Mouse (Mus musculus): Measurements from ENCODE around the gene Btnl9. TPM values are rescaled to one million over a fixed set of nuclear protein-coding genes. Genes with fewer than 3 reads are reported as not detected.
"Not testable (repeated sequence)": the region's sequence is repeated elsewhere in the genome, so short reads cannot be mapped to it uniquely, and the experiment has no call there.

Btnl9 gene
- polyA plus RNA-seq, 1 experiment from 2014 or later: 3.0 TPM

- not testable (repeated sequence) for H3K36me3 ChIP-seq; ATAC-seq (ENCODE audit: extremely low read depth, insufficient number of reproducible peaks, low FRiP score, low TSS enrichment); H3K4me3 ChIP-seq; H3K27me3 ChIP-seq (replicated peaks); H3K9ac ChIP-seq; H3K9me3 ChIP-seq; H3K4me1 ChIP-seq; H3K27ac ChIP-seq (replicated peaks); H3K4me2 ChIP-seq
- WGBS: 67% methylated on average over 4 of the region's 4 CpGs
Measured at GRCm38 (mm10) chr11:49176047-49176779, 10.7 kb downstream of the Btnl9 start.

- no peak overlapping the region for H3K4me2 ChIP-seq
- 81% methylated on average over 8 of the region's 8 CpGs for WGBS
- no peaks in the 10 kb centered on the region for H3K4me1 ChIP-seq
- H3K36me3 ChIP-seq: no peaks in the 10 kb centered on the region
- H3K4me3 ChIP-seq: no peak overlapping the region
- ATAC-seq (ENCODE audit: extremely low read depth, insufficient number of reproducible peaks, low FRiP score, low TSS enrichment): no peak
- no peak overlapping the region for H3K27ac ChIP-seq (replicated peaks)
- peaks cover 4% of the 10 kb centered on the region for H3K27me3 ChIP-seq (replicated peaks)
- no peaks in the 10 kb centered on the region for H3K9me3 ChIP-seq
- H3K9ac ChIP-seq: no peak overlapping the region
Measured at GRCm38 (mm10) chr11:49175345-49175744, 11.6 kb downstream of the Btnl9 start.

GRCm38 (mm10) chr11:49170576-49170975 is 16.4 kb downstream of the Btnl9 start:
- WGBS: 85% methylated on average over 4 of the region's 4 CpGs
- Histone ChIP-seq H3K4me2 (no peak overlapping the region), H3K27ac (replicated peaks) (no peak overlapping the region), H3K9ac (no peak overlapping the region), H3K4me3 (no peak overlapping the region), H3K4me1 (peaks cover 7% of the 10 kb centered on the region; the same call in 1 of the 2 replicates), H3K27me3 (replicated peaks) (peaks cover 31% of the 10 kb centered on the region), H3K9me3 (peaks cover 13% of the 10 kb centered on the region), H3K36me3 (no peaks in the 10 kb centered on the region)
- ATAC-seq (ENCODE audit: extremely low read depth, insufficient number of reproducible peaks, low FRiP score, low TSS enrichment): no peak

- 5% methylated on average over 50 of the region's 50 CpGs for WGBS
- Histone ChIP-seq H3K27me3 (replicated peaks) (peaks cover 31% of the 10 kb centered on the region), H3K9ac (no peak overlapping the region), H3K4me3 (peak overlapping the region; percentile 42), H3K4me2 (peak overlapping the region; percentile 68), H3K36me3 (no peaks in the 10 kb centered on the region), H3K27ac (replicated peaks) (no peak overlapping the region), H3K4me1 (peaks cover 7% of the 10 kb centered on the region; the same call in 1 of the 2 replicates), H3K9me3 (peaks cover 13% of the 10 kb centered on the region)
- ATAC-seq (ENCODE audit: extremely low read depth, insufficient number of reproducible peaks, low FRiP score, low TSS enrichment): no peak
Measured at GRCm38 (mm10) chr11:49168839-49169611, 17.9 kb downstream of the Btnl9 start.

- no peaks in the 10 kb centered on the region for H3K9me3 ChIP-seq
- H3K9ac ChIP-seq: no peak overlapping the region
- H3K4me3 ChIP-seq: no peak overlapping the region
- 81% methylated on average over 2 of the region's 2 CpGs for WGBS
- no peak for ATAC-seq (ENCODE audit: extremely low read depth, insufficient number of reproducible peaks, low FRiP score, low TSS enrichment)
- H3K4me2 ChIP-seq: no peak overlapping the region
- no peaks in the 10 kb centered on the region for H3K27me3 ChIP-seq (replicated peaks)
- H3K4me1 ChIP-seq: no peaks in the 10 kb centered on the region
- no peaks in the 10 kb centered on the region for H3K36me3 ChIP-seq
- no peak overlapping the region for H3K27ac ChIP-seq (replicated peaks)
Measured at GRCm38 (mm10) chr11:49156821-49157814, 29.8 kb downstream of the Btnl9 start.

GRCm38 (mm10) chr11:49154077-49154476 is 32.9 kb downstream of the Btnl9 start, which contains the start of gene Olfr1394:
TSS of gene Olfr1394 (plus strand) at chr11:49154377.
- 70% methylated on average over 1 of the region's 1 CpGs for WGBS
- Histone ChIP-seq H3K4me1 (no peaks in the 10 kb centered on the region), H3K9ac (no peak within 1 kb of the TSS), H3K36me3 (no peaks in the 10 kb centered on the region), H3K9me3 (no peaks in the 10 kb centered on the region), H3K27ac (replicated peaks) (no peak within 1 kb of the TSS), H3K4me3 (no peak within 1 kb of the TSS), H3K4me2 (no peak within 1 kb of the TSS), H3K27me3 (replicated peaks) (no peaks in the 10 kb centered on the region)
- no peak for ATAC-seq (ENCODE audit: extremely low read depth, insufficient number of reproducible peaks, low FRiP score, low TSS enrichment)

- Histone ChIP-seq H3K4me1 (no peaks in the 10 kb centered on the region), H3K27me3 (replicated peaks) (no peaks in the 10 kb centered on the region), H3K4me3 (no peak within 1 kb of the TSS), H3K4me2 (no peak within 1 kb of the TSS), H3K9me3 (no peaks in the 10 kb centered on the region), H3K36me3 (no peaks in the 10 kb centered on the region), H3K9ac (no peak within 1 kb of the TSS), H3K27ac (replicated peaks) (no peak within 1 kb of the TSS)
- 78% methylated on average over 6 of the region's 6 CpGs for WGBS
- ATAC-seq (ENCODE audit: extremely low read depth, insufficient number of reproducible peaks, low FRiP score, low TSS enrichment): no peak
Measured at GRCm38 (mm10) chr11:49141974-49142373, 45.0 kb downstream of the Btnl9 start, which contains the start of gene Olfr1395. TSS of gene Olfr1395 (plus strand) at chr11:49142274.

GRCm38 (mm10) chr11:49124169-49124568 is 62.8 kb downstream of the Btnl9 start:
- Histone ChIP-seq H3K9me3 (no peaks in the 10 kb centered on the region), H3K4me3 (no peak overlapping the region), H3K4me2 (no peak overlapping the region), H3K27me3 (replicated peaks) (no peaks in the 10 kb centered on the region), H3K36me3 (no peaks in the 10 kb centered on the region), H3K9ac (no peak overlapping the region), H3K27ac (replicated peaks) (no peak overlapping the region), H3K4me1 (no peaks in the 10 kb centered on the region)
- ATAC-seq (ENCODE audit: extremely low read depth, insufficient number of reproducible peaks, low FRiP score, low TSS enrichment): no peak
- 71% methylated on average over 2 of the region's 2 CpGs for WGBS

GRCm38 (mm10) chr11:49119635-49120034 is 67.3 kb downstream of the Btnl9 start:
- H3K9me3 ChIP-seq: no peaks in the 10 kb centered on the region
- no peak overlapping the region for H3K27ac ChIP-seq (replicated peaks)
- no peak overlapping the region for H3K4me3 ChIP-seq
- no peak for ATAC-seq (ENCODE audit: extremely low read depth, insufficient number of reproducible peaks, low FRiP score, low TSS enrichment)
- H3K27me3 ChIP-seq (replicated peaks): no peaks in the 10 kb centered on the region
- WGBS: 69% methylated on average over 3 of the region's 3 CpGs
- H3K4me1 ChIP-seq: no peaks in the 10 kb centered on the region
- H3K4me2 ChIP-seq: no peak overlapping the region
- H3K36me3 ChIP-seq: no peaks in the 10 kb centered on the region
- H3K9ac ChIP-seq: no peak overlapping the region
